Mouse (Mus musculus) lung, postnatal 0 days (tissue): ENCODE results near the gene Adam12. TPM values are rescaled to one million over a fixed set of nuclear protein-coding genes. Genes with fewer than 3 reads are reported as not detected.

Experiments
- ATAC-seq: fragments of 200-750 bp; cut with Nextera tagmentation; 2 replicates; pipeline ENCODE4 v1.8.0; 2017; ENCODE audit warnings: moderate library complexity
- DNase-seq: peaks from one replicate; pipeline ENCODE4 v3.0.0-alpha.2; 2016; ENCODE audit warnings: low spot score
- H3K27ac ChIP-seq: fragments of 300-500 bp; sonication (generic); 2 replicates; pipeline ENCODE4 v1.5.1; 2014; ENCODE audit warnings: antibody characterized with exemption, mild to moderate bottlenecking, low read length, mixed read lengths
- H3K27me3 ChIP-seq: fragments of 300-500 bp; sonication (generic); replicated peaks from 2 replicates; pipeline ENCODE4 v1.6.1; 2014; ENCODE audit warnings: low read length, mixed read lengths; ENCODE audit not compliant: insufficient read depth
- H3K36me3 ChIP-seq: fragments of 300-500 bp; sonication (generic); 2 replicates; pipeline ENCODE4 v1.6.1; 2014; ENCODE audit warnings: low read length, mixed read lengths; ENCODE audit not compliant: insufficient read depth
- H3K4me1 ChIP-seq: fragments of 300-500 bp; sonication (generic); 2 replicates; pipeline ENCODE4 v1.6.1; 2014; ENCODE audit warnings: antibody characterized with exemption, low read depth, low read length, mixed read lengths; ENCODE audit not compliant: insufficient read depth
- H3K4me2 ChIP-seq: fragments of 300-500 bp; sonication (generic); replicated peaks from 2 replicates; pipeline ENCODE4 v1.6.1; 2014; ENCODE audit warnings: low read depth, mild to moderate bottlenecking, low read length, moderate library complexity, mixed read lengths
- H3K4me3 ChIP-seq: fragments of 300-500 bp; sonication (generic); 2 replicates; pipeline ENCODE4 v1.5.1; 2014; ENCODE audit warnings: low read depth, low read length
- H3K9ac ChIP-seq: fragments of 300-500 bp; sonication (generic); replicated peaks from 2 replicates; pipeline ENCODE4 v1.6.1; 2014; ENCODE audit warnings: low read depth, mild to moderate bottlenecking
- H3K9me3 ChIP-seq: fragments of 300-500 bp; sonication (generic); 2 replicates; pipeline ENCODE4 v1.6.1; 2016; ENCODE audit warnings: low read length, mixed read lengths
- CTCF ChIP-seq: IDR thresholded peaks from 2 replicates; pipeline ENCODE4 v1.5.1; 2016; ENCODE audit warnings: antibody characterized with exemption, mild to moderate bottlenecking
- EP300 ChIP-seq: IDR thresholded peaks from 2 replicates; pipeline ENCODE4 v1.6.1; 2016; ENCODE audit warnings: antibody characterized with exemption, mild to moderate bottlenecking, control low read depth
- WGBS: fragments of 180-500 bp; shearing (Covaris S2); extraction: QIAGEN DNeasy Blood & Tissue Kit; methylation state at CpG from one replicate; pipeline ENCODE4 v1.1.7; 2014; 5-methylcytosine and 5-hydroxymethylcytosine counted together
- polyA plus RNA-seq: library from polyadenylated mRNA; unstranded; fragments of >200 nt; fragmentation: Nextera tagmentation; extraction: Ambion mirVana; gene quantifications from 2 replicates; pipeline ENCODE4 v1.2.1, GENCODE M21; 2015

Adam12 gene
- polyA plus RNA-seq, 1 experiment from 2014 or later: 2.5 TPM

GRCm38 (mm10) chr7:133923994-133924393 is 308.0 kb downstream of the Adam12 start:
- TF ChIP-seq CTCF: no peak
- no peak; the same call in none of the 2 replicates for TF ChIP-seq EP300
- Histone ChIP-seq H3K36me3 (no peaks in the 10 kb centered on the region), H3K27me3 (no peaks in the 10 kb centered on the region), H3K9me3 (no peaks in the 10 kb centered on the region), H3K27ac (no peak overlapping the region), H3K4me2 (no peak overlapping the region), H3K4me3 (no peak overlapping the region), H3K9ac (no peak overlapping the region), H3K4me1 (peaks cover 5% of the 10 kb centered on the region; the same call in 1 of the 2 replicates)
- 38% methylated on average over 6 of the region's 6 CpGs for WGBS
- DNase-seq (peak; percentile 25), ATAC-seq (peak; percentile 27; the same call in 1 of the 2 replicates)

GRCm38 (mm10) chr7:133921291-133921690 is 310.7 kb downstream of the Adam12 start:
- ATAC-seq (no peak), DNase-seq (no peak)
- TF ChIP-seq CTCF (no peak), EP300 (no peak)
- 95% methylated on average over 4 of the region's 4 CpGs for WGBS
- H3K9ac ChIP-seq: no peak overlapping the region
- H3K27me3 ChIP-seq: no peaks in the 10 kb centered on the region
- H3K4me2 ChIP-seq: no peak overlapping the region
- peaks cover 5% of the 10 kb centered on the region; the same call in 1 of the 2 replicates for H3K4me1 ChIP-seq
- H3K27ac ChIP-seq: no peak overlapping the region
- H3K4me3 ChIP-seq: no peak overlapping the region
- no peaks in the 10 kb centered on the region for H3K36me3 ChIP-seq
- no peaks in the 10 kb centered on the region for H3K9me3 ChIP-seq

- Histone ChIP-seq H3K27me3 (no peaks in the 10 kb centered on the region), H3K36me3 (no peaks in the 10 kb centered on the region), H3K4me2 (no peak overlapping the region), H3K9me3 (no peaks in the 10 kb centered on the region), H3K4me3 (no peak overlapping the region), H3K9ac (no peak overlapping the region), H3K4me1 (peaks cover 5% of the 10 kb centered on the region; the same call in 1 of the 2 replicates), H3K27ac (no peak overlapping the region)
- no peak for TF ChIP-seq CTCF
- TF ChIP-seq EP300: no peak
- DNase-seq: no peak
- no peak for ATAC-seq
- 58% methylated on average over 7 of the region's 7 CpGs for WGBS
Observed at GRCm38 (mm10) chr7:133920724-133921123, 311.2 kb downstream of the Adam12 start.

- no peak overlapping the region for H3K9ac ChIP-seq
- no peaks in the 10 kb centered on the region for H3K27me3 ChIP-seq
- H3K4me1 ChIP-seq: peaks cover 5% of the 10 kb centered on the region; the same call in 1 of the 2 replicates
- no peaks in the 10 kb centered on the region for H3K9me3 ChIP-seq
- H3K27ac ChIP-seq: no peak overlapping the region
- DNase-seq: peak; percentile 89
- 55% methylated on average over 5 of the region's 5 CpGs for WGBS
- H3K4me3 ChIP-seq: no peak overlapping the region
- H3K4me2 ChIP-seq: no peak overlapping the region
- peak; percentile 95 for ATAC-seq
- no peaks in the 10 kb centered on the region for H3K36me3 ChIP-seq
- TF ChIP-seq CTCF (no peak), EP300 (no peak)
Observed at GRCm38 (mm10) chr7:133919918-133920317, 312.0 kb downstream of the Adam12 start.

GRCm38 (mm10) chr7:133919306-133919705 is 312.6 kb downstream of the Adam12 start:
- H3K27ac ChIP-seq: no peak overlapping the region
- ATAC-seq: no peak
- no peaks in the 10 kb centered on the region for H3K9me3 ChIP-seq
- H3K4me1 ChIP-seq: peaks cover 5% of the 10 kb centered on the region; the same call in 1 of the 2 replicates
- H3K27me3 ChIP-seq: no peaks in the 10 kb centered on the region
- WGBS: 67% methylated on average over 5 of the region's 5 CpGs
- no peak overlapping the region for H3K4me2 ChIP-seq
- H3K4me3 ChIP-seq: no peak overlapping the region
- no peak for DNase-seq
- H3K9ac ChIP-seq: no peak overlapping the region
- H3K36me3 ChIP-seq: no peaks in the 10 kb centered on the region
- TF ChIP-seq CTCF (no peak), EP300 (no peak)

- Histone ChIP-seq H3K4me2 (no peak overlapping the region), H3K4me3 (no peak overlapping the region), H3K36me3 (no peaks in the 10 kb centered on the region), H3K4me1 (peaks cover 5% of the 10 kb centered on the region; the same call in 1 of the 2 replicates), H3K27me3 (no peaks in the 10 kb centered on the region), H3K9ac (no peak overlapping the region), H3K9me3 (no peaks in the 10 kb centered on the region), H3K27ac (no peak overlapping the region)
- no peak for TF ChIP-seq EP300
- no peak for TF ChIP-seq CTCF
- DNase-seq (no peak), ATAC-seq (no peak)
- 70% methylated on average over 9 of the region's 9 CpGs for WGBS
Observed at GRCm38 (mm10) chr7:133916230-133916629, 315.7 kb downstream of the Adam12 start.

GRCm38 (mm10) chr7:133911881-133912280 is 320.1 kb downstream of the Adam12 start:
- 83% methylated on average over 3 of the region's 3 CpGs for WGBS

More at GRCm38 (mm10) chr7:133911881-133912280, 320.1 kb downstream of the Adam12 start:
- H3K4me1 ChIP-seq: no peaks in the 10 kb centered on the region
- ATAC-seq: no peak
- no peak overlapping the region for H3K4me3 ChIP-seq
- no peaks in the 10 kb centered on the region for H3K36me3 ChIP-seq
- no peak for DNase-seq
- H3K4me2 ChIP-seq: no peak overlapping the region
- no peak overlapping the region for H3K27ac ChIP-seq
- TF ChIP-seq CTCF (no peak), EP300 (no peak)
- no peaks in the 10 kb centered on the region for H3K9me3 ChIP-seq
- no peak overlapping the region for H3K9ac ChIP-seq
- H3K27me3 ChIP-seq: no peaks in the 10 kb centered on the region
